Mouse (Mus musculus): ENCODE measurements around the gene Vmn2r38.
"Not testable (repeated sequence)": the region's sequence is repeated elsewhere in the genome, so short reads cannot be mapped to it uniquely, and the experiment has no call there.

DNA sequence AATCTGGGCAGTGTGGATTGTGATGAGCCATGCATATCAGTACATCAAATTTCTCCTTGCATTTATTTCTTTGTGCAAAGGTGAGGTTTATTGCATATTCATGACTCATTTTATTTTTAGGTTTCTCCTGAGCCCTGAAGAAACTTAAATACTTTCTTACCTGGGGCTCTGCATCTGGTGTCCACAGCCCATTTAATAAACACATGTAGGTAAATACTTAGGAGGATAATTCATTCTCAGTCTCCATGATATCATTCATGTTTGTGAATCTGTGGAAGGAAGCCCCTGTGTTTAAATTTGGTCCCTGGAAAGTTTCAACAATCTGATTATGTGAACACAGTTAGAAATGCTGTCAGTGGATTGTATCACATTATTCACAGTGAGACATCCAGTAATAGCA lies at the start of gene Vmn2r38:
- not testable (repeated sequence) for TF ChIP-seq CTCF (IDR thresholded peaks at IDR 0.05; ENCODE audit: borderline replicate concordance, insufficient read depth, low read length); POLR2A (IDR thresholded peaks at IDR 0.05; ENCODE audit: low read depth, low read length)
